Mouse (Mus musculus) lung, embryonic 15.5 days (tissue): ENCODE measurements around the gene Lhx8. TPM values are rescaled to one million over a fixed set of nuclear protein-coding genes. Genes with fewer than 3 reads are reported as not detected.

Experiments used
- ATAC-seq: fragments of 200-750 bp; cut with Nextera tagmentation; 2 replicates; pipeline ENCODE4 v1.8.0; 2017; ENCODE audit warnings: moderate number of reproducible peaks, borderline replicate concordance; ENCODE audit not compliant: low FRiP score, low TSS enrichment; ENCODE audit errors: extremely low read depth
- H3K27ac ChIP-seq: fragments of 300-500 bp; sonication (generic); 2 replicates; pipeline ENCODE4 v1.5.1; 2015; ENCODE audit warnings: moderate library complexity, mild to moderate bottlenecking, inconsistent platforms
- H3K27me3 ChIP-seq: fragments of 300-500 bp; sonication (generic); 2 replicates; pipeline ENCODE4 v1.6.1; 2015; ENCODE audit warnings: inconsistent platforms
- H3K36me3 ChIP-seq: fragments of 300-500 bp; sonication (generic); 2 replicates; pipeline ENCODE4 v1.6.1; 2015; ENCODE audit warnings: inconsistent platforms
- H3K4me1 ChIP-seq: fragments of 300-500 bp; sonication (generic); 2 replicates; pipeline ENCODE4 v1.6.1; 2015; ENCODE audit warnings: inconsistent platforms
- H3K4me2 ChIP-seq: fragments of 300-500 bp; sonication (generic); 2 replicates; pipeline ENCODE4 v1.6.1; 2015; ENCODE audit warnings: inconsistent platforms, mild to moderate bottlenecking, moderate library complexity
- H3K4me3 ChIP-seq: fragments of 300-500 bp; sonication (generic); 2 replicates; pipeline ENCODE4 v1.5.1; 2015; ENCODE audit warnings: mild to moderate bottlenecking, inconsistent platforms
- H3K9ac ChIP-seq: fragments of 300-500 bp; sonication (generic); 2 replicates; pipeline ENCODE4 v1.6.1; 2015; ENCODE audit warnings: inconsistent platforms
- H3K9me3 ChIP-seq: fragments of 300-500 bp; sonication (generic); 2 replicates; pipeline ENCODE4 v1.6.1; 2016; ENCODE audit warnings: inconsistent platforms
- WGBS: fragments of 180-500 bp; shearing (Covaris S2); methylation state at CpG from one replicate; pipeline ENCODE4 v1.1.7; 2015; 5-methylcytosine and 5-hydroxymethylcytosine counted together
- polyA plus RNA-seq: library from polyadenylated mRNA; unstranded; fragments of >200 nt; fragmentation: Nextera tagmentation; extraction: Ambion mirVana; gene quantifications from 2 replicates; pipeline ENCODE4 v1.2.1, GENCODE M21; 2015

Gene Lhx8
- polyA plus RNA-seq, 1 experiment from 2014 or later, result 0.11 TPM

GRCm38 (mm10) chr3:154285351-154285750, 45.1 kb downstream of the Lhx8 start:
- Histone ChIP-seq H3K4me2 (no peak overlapping the region), H3K27ac (no peak overlapping the region), H3K9me3 (no peaks in the 10 kb centered on the region), H3K27me3 (no peaks in the 10 kb centered on the region), H3K36me3 (no peaks in the 10 kb centered on the region), H3K4me3 (no peak overlapping the region), H3K4me1 (no peaks in the 10 kb centered on the region; the same call in 1 of the 2 replicates), H3K9ac (no peak overlapping the region)
- ATAC-seq, result no peak
- 48% methylated on average over 4 of the region's 4 CpGs for WGBS

- H3K36me3 ChIP-seq, result no peaks in the 10 kb centered on the region
- no peaks in the 10 kb centered on the region for H3K27me3 ChIP-seq
- no peak overlapping the region for H3K4me2 ChIP-seq
- no peak overlapping the region for H3K27ac ChIP-seq
- 26% methylated on average over 3 of the region's 3 CpGs for WGBS
- no peaks in the 10 kb centered on the region; the same call in 1 of the 2 replicates for H3K4me1 ChIP-seq
- ATAC-seq, result no peak
- no peaks in the 10 kb centered on the region for H3K9me3 ChIP-seq
- no peak overlapping the region for H3K9ac ChIP-seq
- no peak overlapping the region for H3K4me3 ChIP-seq
Observed at GRCm38 (mm10) chr3:154284260-154284659, 46.2 kb downstream of the Lhx8 start.

- Histone ChIP-seq H3K9me3 (no peaks in the 10 kb centered on the region), H3K27ac (no peak overlapping the region), H3K27me3 (peaks cover 11% of the 10 kb centered on the region), H3K4me2 (no peak overlapping the region), H3K4me3 (no peak overlapping the region), H3K4me1 (0 out of 2 replicates have a peak, but pooled peaks cover 2% of the 10 kb centered on the region), H3K36me3 (no peaks in the 10 kb centered on the region), H3K9ac (no peak overlapping the region)
- no peak for ATAC-seq
- whole genome bisulfite sequencing, result 48% methylated on average over 3 of the region's 3 CpGs
Observed at GRCm38 (mm10) chr3:154274681-154275080, 55.8 kb downstream of the Lhx8 start.

- Histone ChIP-seq H3K9ac (no peak overlapping the region), H3K36me3 (no peaks in the 10 kb centered on the region), H3K27me3 (peaks cover 11% of the 10 kb centered on the region), H3K4me3 (peak overlapping the region; percentile 20; the same call in 1 of the 2 replicates), H3K4me2 (peak overlapping the region; percentile 50), H3K9me3 (no peaks in the 10 kb centered on the region), H3K4me1 (0 out of 2 replicates have a peak, but pooled peaks cover 2% of the 10 kb centered on the region), H3K27ac (no peak overlapping the region)
- WGBS, result 14% methylated on average over 19 of the region's 19 CpGs
- ATAC-seq, result peak; percentile 42; the same call in 1 of the 2 replicates
Observed at GRCm38 (mm10) chr3:154269757-154270366, 60.6 kb downstream of the Lhx8 start.

- H3K9ac ChIP-seq, result no peak overlapping the region
- no peak overlapping the region for H3K4me2 ChIP-seq
- WGBS, result 66% methylated on average over 9 of the region's 9 CpGs
- H3K4me3 ChIP-seq, result no peak overlapping the region
- no peak overlapping the region for H3K27ac ChIP-seq
- H3K9me3 ChIP-seq, result no peaks in the 10 kb centered on the region
- no peak for ATAC-seq
- no peaks in the 10 kb centered on the region for H3K36me3 ChIP-seq
- H3K4me1 ChIP-seq, result 0 out of 2 replicates have a peak, but pooled peaks cover 2% of the 10 kb centered on the region
- H3K27me3 ChIP-seq, result peaks cover 11% of the 10 kb centered on the region
Observed at GRCm38 (mm10) chr3:154268313-154268712, 62.1 kb downstream of the Lhx8 start.

- H3K9me3 ChIP-seq, result no peaks in the 10 kb centered on the region
- ATAC-seq, result no peak
- H3K27me3 ChIP-seq, result no peaks in the 10 kb centered on the region
- H3K4me2 ChIP-seq, result no peak overlapping the region
- H3K4me3 ChIP-seq, result no peak overlapping the region
- H3K4me1 ChIP-seq, result no peaks in the 10 kb centered on the region
- H3K9ac ChIP-seq, result no peak overlapping the region
- no peak overlapping the region for H3K27ac ChIP-seq
- H3K36me3 ChIP-seq, result no peaks in the 10 kb centered on the region
Observed at GRCm38 (mm10) chr3:154257312-154257711, 73.1 kb downstream of the Lhx8 start.
